Mouse (Mus musculus) CH12.LX (cell line): ENCODE results near the gene Rnf20. TPM values are rescaled to one million over a fixed set of nuclear protein-coding genes. Genes with fewer than 3 reads are reported as not detected.

Experiments used
- DNase-seq: peaks from one replicate; pipeline ENCODE4 v3.0.0-alpha.2; 2013; ENCODE audit errors: extremely low read depth
- H3K27ac ChIP-seq: 2 replicates; pipeline ENCODE4 v1.5.1; 2012; ENCODE audit warnings: low read depth, mild to moderate bottlenecking, control low read depth, moderate library complexity; ENCODE audit not compliant: insufficient read depth
- H3K27me3 ChIP-seq: replicated peaks from 2 replicates; pipeline ENCODE3; 2012; ENCODE audit warnings: inconsistent platforms
- H3K36me3 ChIP-seq, 2 experiments: replicated peaks in 1 of 2; 2 replicates each; pipeline versions ENCODE3 to v1.6.1; 2012; ENCODE audit warnings: inconsistent platforms in 1 of 2, low read length in 1 of 2, mild to moderate bottlenecking in 1 of 2, mixed read lengths in 1 of 2, moderate library complexity in 1 of 2; ENCODE audit not compliant: control insufficient read depth in 1 of 2, insufficient read depth in 1 of 2
- H3K4me1 ChIP-seq, 2 experiments: 2 replicates each; pipeline ENCODE4 v1.6.1; 2012; ENCODE audit warnings: inconsistent platforms in 1 of 2, moderate library complexity in 1 of 2; ENCODE audit not compliant: insufficient read depth in 2 of 2, control insufficient read depth in 1 of 2
- H3K4me2 ChIP-seq: 2 replicates; pipeline ENCODE4 v1.6.1; 2012; ENCODE audit warnings: low read depth, mild to moderate bottlenecking, control low read depth; ENCODE audit not compliant: poor library complexity, insufficient read depth, severe bottlenecking
- H3K4me3 ChIP-seq, 3 experiments: fragments of 150-350 bp in 1 of 3; sonication (generic) in 1 of 3; replicated peaks in 1 of 3; 2 replicates each; pipeline versions ENCODE3 to v1.5.1; 2011 to 2012; ENCODE audit warnings: low read depth in 2 of 3, low read length in 2 of 3, mild to moderate bottlenecking in 2 of 3, moderate library complexity in 2 of 3, control low read depth in 1 of 3, improper control_type of control experiment in 1 of 3, inconsistent platforms in 1 of 3, mixed read lengths in 1 of 3; ENCODE audit not compliant: poor library complexity in 1 of 3
- H3K79me2 ChIP-seq: replicated peaks from 2 replicates; pipeline ENCODE4 v1.6.1; 2012; ENCODE audit warnings: mild to moderate bottlenecking, moderate library complexity; ENCODE audit not compliant: control insufficient read depth, poor library complexity, insufficient read depth, severe bottlenecking; ENCODE audit errors: extremely low read depth
- H3K9ac ChIP-seq: 2 replicates; pipeline ENCODE4 v1.6.1; 2012; ENCODE audit warnings: low read depth, mild to moderate bottlenecking, control low read depth, moderate library complexity; ENCODE audit not compliant: insufficient read depth
- H3K9me3 ChIP-seq: replicated peaks from 2 replicates; pipeline ENCODE3; 2012; ENCODE audit warnings: low read length, inconsistent platforms, mixed read lengths
- BHLHE40 ChIP-seq: IDR thresholded peaks from 2 replicates; pipeline ENCODE4 v1.6.1; 2011; ENCODE audit warnings: mild to moderate bottlenecking, low read depth, low read length, improper control_type of control experiment
- CHD2 ChIP-seq: IDR thresholded peaks from 2 replicates; pipeline ENCODE4 v1.6.1; 2011; ENCODE audit warnings: low read length, improper control_type of control experiment
- CTCF ChIP-seq, 2 experiments: IDR thresholded peaks in 1 of 2; conservative IDR thresholded peaks in 1 of 2; 2 replicates each; pipeline ENCODE4 v1.5.1; 2011 to 2012; ENCODE audit warnings: low read depth in 2 of 2, low read length in 2 of 2, improper control_type of control experiment in 1 of 2, inconsistent platforms in 1 of 2, mild to moderate bottlenecking in 1 of 2, moderate library complexity in 1 of 2
- E2F4 ChIP-seq: IDR thresholded peaks from 2 replicates; pipeline ENCODE4 v1.6.1; 2011; ENCODE audit warnings: low read depth, low read length, improper control_type of control experiment; ENCODE audit not compliant: insufficient replicate concordance
- EP300 ChIP-seq: IDR thresholded peaks from 2 replicates; pipeline ENCODE4 v1.6.1; 2011; ENCODE audit warnings: low read length, improper control_type of control experiment
- IRF4 ChIP-seq: IDR thresholded peaks from 2 replicates; pipeline ENCODE4 v1.6.1; 2014; ENCODE audit warnings: low read depth, mild to moderate bottlenecking, inconsistent platforms, low read length, improper control_type of control experiment
- JUN ChIP-seq: IDR thresholded peaks from 2 replicates; pipeline ENCODE4 v1.6.1; 2011; ENCODE audit warnings: low read depth, mild to moderate bottlenecking, low read length, improper control_type of control experiment, moderate library complexity; ENCODE audit not compliant: insufficient read depth
- JUND ChIP-seq: conservative IDR thresholded peaks from 2 replicates; pipeline ENCODE4 v1.6.1; 2011; ENCODE audit warnings: low read depth, low read length, improper control_type of control experiment
- KAT2A ChIP-seq: IDR thresholded peaks from 2 replicates; pipeline ENCODE4 v1.6.1; 2012; ENCODE audit warnings: low read length, improper control_type of control experiment, inconsistent platforms; ENCODE audit not compliant: insufficient replicate concordance
- MAZ ChIP-seq: IDR thresholded peaks from 2 replicates; pipeline ENCODE4 v1.6.1; 2012; ENCODE audit warnings: low read depth, mild to moderate bottlenecking, inconsistent platforms, low read length, improper control_type of control experiment, moderate library complexity
- MEF2A ChIP-seq: IDR thresholded peaks from 2 replicates; pipeline ENCODE4 v1.6.1; 2014; ENCODE audit warnings: low read depth, mild to moderate bottlenecking, inconsistent platforms, low read length, improper control_type of control experiment, borderline replicate concordance
- MXI1 ChIP-seq: IDR thresholded peaks from 2 replicates; pipeline ENCODE4 v1.6.1; 2011; ENCODE audit warnings: mild to moderate bottlenecking, low read depth, low read length, improper control_type of control experiment
- NRF1 ChIP-seq: IDR thresholded peaks from 2 replicates; pipeline ENCODE4 v1.6.1; 2014; ENCODE audit warnings: low read depth, mild to moderate bottlenecking, inconsistent platforms, low read length, improper control_type of control experiment, moderate library complexity
- PAX5 ChIP-seq: IDR thresholded peaks from 2 replicates; pipeline ENCODE4 v1.6.1; 2012; ENCODE audit warnings: low read length, inconsistent platforms, mixed read lengths
- POLR2AphosphoS2 ChIP-seq: IDR thresholded peaks from 2 replicates; pipeline ENCODE4 v1.6.1; 2011; ENCODE audit warnings: low read depth, low read length, improper control_type of control experiment
- RAD21 ChIP-seq: IDR thresholded peaks from 2 replicates; pipeline ENCODE4 v1.6.1; 2011; ENCODE audit warnings: low read depth, mild to moderate bottlenecking, low read length, improper control_type of control experiment, moderate library complexity
- RCOR1 ChIP-seq: conservative IDR thresholded peaks from 2 replicates; pipeline ENCODE4 v1.6.1; 2012; ENCODE audit warnings: low read depth, mild to moderate bottlenecking, inconsistent platforms, low read length, improper control_type of control experiment
- SIN3A ChIP-seq: IDR thresholded peaks from 2 replicates; pipeline ENCODE4 v1.6.1; 2012; ENCODE audit warnings: low read length, improper control_type of control experiment, inconsistent platforms
- SMC3 ChIP-seq: IDR thresholded peaks from 2 replicates; pipeline ENCODE4 v1.6.1; 2011; ENCODE audit warnings: low read depth, low read length, improper control_type of control experiment
- TBP ChIP-seq: conservative IDR thresholded peaks from 2 replicates; pipeline ENCODE4 v1.6.1; 2011; ENCODE audit warnings: low read depth, low read length, improper control_type of control experiment
- UBTF ChIP-seq: IDR thresholded peaks from 2 replicates; pipeline ENCODE4 v1.6.1; 2012; ENCODE audit warnings: low read depth, mild to moderate bottlenecking, inconsistent platforms, low read length, improper control_type of control experiment, moderate library complexity
- USF1 ChIP-seq: IDR thresholded peaks from 2 replicates; pipeline ENCODE4 v1.6.1; 2014; ENCODE audit warnings: low read depth, mild to moderate bottlenecking, inconsistent platforms, low read length, improper control_type of control experiment
- ZKSCAN1 ChIP-seq: IDR thresholded peaks from 2 replicates; pipeline ENCODE4 v1.6.1; 2012; ENCODE audit warnings: low read depth, inconsistent platforms, low read length, improper control_type of control experiment, borderline replicate concordance
- ZMIZ1 ChIP-seq: IDR thresholded peaks from 2 replicates; pipeline ENCODE4 v1.6.1; 2012; ENCODE audit warnings: low read depth, mild to moderate bottlenecking, inconsistent platforms, low read length, improper control_type of control experiment
- dilution Hi-C: fragments of 300-500 bp; cut with MboI; formaldehyde crosslinking; loops from 2 replicates; pipeline ENCODE4 v1.14.3; 2020; ENCODE audit warnings: low sequenced_read_pairs; ENCODE audit not compliant: extremely low pct_unique_long_range_greater_than_20kb, extremely low pct_ligation_motif_present
- in situ Hi-C: fragments of 300-500 bp; cut with MboI; formaldehyde crosslinking; loops from 3 replicates; pipeline ENCODE4 v1.14.3; 2019; ENCODE audit warnings: low sequenced_read_pairs, low pct_ligation_motif_present, low pct_unique_long_range_greater_than_20kb, mixed read lengths
- polyA plus RNA-seq: library from polyadenylated mRNA; unstranded; fragments of >175 nt; gene quantifications from 2 replicates; pipeline ENCODE4 v1.2.1, GENCODE M21; 2012; ENCODE audit warnings: low read depth; ENCODE audit not compliant: insufficient read length
- total RNA-seq, 2 experiments: library from RNA; depleted of rRNA; stranded (reverse); fragments of 300-350 nt in 1 of 2; fragments of >200 nt in 1 of 2; gene quantifications; 2 replicates each; pipeline ENCODE4 v1.2.3; 2012 to 2014

Gene Rnf20
- total and polyA plus RNA-seq, 3 experiments, result 47.9 to 61.5 (median 50.6) TPM

- no peaks in the 10 kb centered on the region for H3K36me3 ChIP-seq
- H3K27ac ChIP-seq, result no peak overlapping the region
- H3K4me3 ChIP-seq, result no peak overlapping the region
- in situ Hi-C loops, result no loop called here
- 0 out of 4 replicates have a peak, but pooled peaks cover 0 to 2% of the 10 kb centered on the region in 2 experiments for H3K4me1 ChIP-seq
- no peaks in the 10 kb centered on the region for H3K9me3 ChIP-seq
- DNase-seq, result no peak
- no peaks in the 10 kb centered on the region for H3K79me2 ChIP-seq
- no peak overlapping the region for H3K4me2 ChIP-seq
- no peaks in the 10 kb centered on the region for H3K27me3 ChIP-seq
- TF ChIP-seq CHD2, result no peak
- no peak for TF ChIP-seq E2F4
- TF ChIP-seq CTCF (conservative IDR thresholded peaks at IDR 0.05 in 1 of 2, IDR thresholded peaks at IDR 0.05 in 1 of 2; ENCODE audit: low read depth in 2 of 2, low read length in 2 of 2), result no peak
- TF ChIP-seq MEF2A, result no peak
- no peak for TF ChIP-seq RCOR1
- no peak for TF ChIP-seq USF1
- TF ChIP-seq MXI1, result no peak
- TF ChIP-seq MAZ, result no peak
- no peak for TF ChIP-seq JUND
- no peak for TF ChIP-seq POLR2AphosphoS2
- TF ChIP-seq RAD21, result no peak
- no peak for TF ChIP-seq SMC3
- TF ChIP-seq TBP, result no peak
- TF ChIP-seq ZKSCAN1, result no peak
- no peak for TF ChIP-seq KAT2A
- dilution Hi-C loops, result no loop called here
- H3K9ac ChIP-seq, result no peak overlapping the region
Measured at GRCm38 (mm10) chr4:49680171-49680875, 48.5 kb downstream of the Rnf20 start.

- no peak for DNase-seq
Measured at GRCm38 (mm10) chr4:49681812-49682211, 50.0 kb downstream of the Rnf20 start, which contains the start of gene Ppp3r2. Gene Ppp3r2 (minus strand): TSS chr4:49682024.

More at GRCm38 (mm10) chr4:49681812-49682211, 50.0 kb downstream of the Rnf20 start, which contains the start of gene Ppp3r2:
- Histone ChIP-seq H3K9me3 (no peaks in the 10 kb centered on the region), H3K4me3 (no peak within 1 kb of the TSS), H3K4me1 (0 out of 4 replicates have a peak, but pooled peaks cover 0 to 2% of the 10 kb centered on the region in 2 experiments), H3K36me3 (no peaks in the 10 kb centered on the region), H3K27ac (no peak within 1 kb of the TSS), H3K79me2 (no peaks in the 10 kb centered on the region), H3K27me3 (no peaks in the 10 kb centered on the region), H3K4me2 (no peak within 1 kb of the TSS), H3K9ac (no peak within 1 kb of the TSS)
- TF ChIP-seq SMC3 (no peak), EP300 (no peak), KAT2A (no peak), NRF1 (no peak), IRF4 (no peak), MAZ (no peak), PAX5 (no peak), RAD21 (no peak), SIN3A (no peak), ZMIZ1 (no peak), CHD2 (no peak), RCOR1 (no peak), UBTF (no peak), JUN (no peak), BHLHE40 (no peak)
- in situ Hi-C loops (no loop called here), dilution Hi-C loops (no loop called here)
